Mouse (Mus musculus) C2C12 (cell line): ENCODE data around the gene Rccd1.

Experiments
- CEBPB ChIP-seq: IDR thresholded peaks from one replicate; pipeline ENCODE4 v1.6.1; 2011; ENCODE audit warnings: low read depth, mild to moderate bottlenecking, control low read depth, moderate library complexity
- CTCF ChIP-seq: IDR thresholded peaks from one replicate; pipeline ENCODE4 v1.5.1; 2011; ENCODE audit not compliant: control insufficient read depth, insufficient read depth, insufficient read length
- MAX ChIP-seq: IDR thresholded peaks from one replicate; pipeline ENCODE4 v1.6.1; 2011; ENCODE audit warnings: mild to moderate bottlenecking, control low read depth
- MYOD1 ChIP-seq: IDR thresholded peaks from one replicate; pipeline ENCODE4 v1.6.1; 2011; ENCODE audit warnings: low read depth; ENCODE audit not compliant: control insufficient read depth, insufficient read length
- MYOG ChIP-seq: IDR thresholded peaks from one replicate; pipeline ENCODE4 v1.6.1; 2011; ENCODE audit not compliant: control insufficient read depth, insufficient read length; ENCODE audit errors: extremely low read depth
- USF1 ChIP-seq: IDR thresholded peaks from one replicate; pipeline ENCODE4 v1.6.1; 2011; ENCODE audit warnings: low read depth, mild to moderate bottlenecking, control low read depth, moderate library complexity

- TF ChIP-seq CTCF (peak; percentile 45), MAX (no peak), USF1 (no peak), MYOG (no peak), CEBPB (no peak), MYOD1 (no peak)
These were observed 18.6 kb upstream of the Rccd1 start, which contains the start of gene Hddc3 for GRCm38 (mm10) chr7:80342858-80343257.
